Mouse (Mus musculus): ENCODE results near the gene Rassf4. TPM values are rescaled to one million over a fixed set of nuclear protein-coding genes. Genes with fewer than 3 reads are reported as not detected.

The Rassf4 gene
- polyA plus RNA-seq, 1 experiment from 2014 or later = 12.8 TPM

DNA sequence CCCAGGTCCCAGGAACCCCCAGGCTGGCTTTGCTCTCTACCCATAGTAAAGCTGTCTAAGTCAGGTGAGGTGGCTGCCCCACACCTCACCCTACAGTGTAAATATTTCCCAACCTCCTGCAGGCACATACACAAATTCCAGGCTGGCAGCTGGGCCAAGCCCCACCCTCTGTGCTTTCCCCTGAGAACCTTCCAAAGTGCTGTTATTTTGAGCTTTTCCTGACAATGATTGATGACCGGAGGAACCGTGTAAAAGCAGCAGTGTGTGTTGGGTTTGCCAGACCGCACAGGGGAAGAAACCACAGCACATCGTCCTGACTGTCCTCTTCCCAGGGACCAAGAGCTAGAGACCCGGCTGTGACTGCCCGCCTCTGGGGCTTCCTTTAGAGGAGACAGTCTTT is 23.3 kb downstream of the Rassf4 start, which contains the start of gene Depp1:
TSS of gene Depp1 (plus strand) at position 204 of the 400 bp plus-strand sequence.
- 83% methylated on average over 6 of the region's 6 CpGs for WGBS
- Histone ChIP-seq H3K4me3 (no peak within 1 kb of the TSS), H3K9ac (no peak within 1 kb of the TSS), H3K27ac (no peak within 1 kb of the TSS), H3K36me3 (ENCODE audit: poor library complexity, severe bottlenecking) (0 out of 2 replicates have a peak, but pooled peaks cover 5% of the 10 kb centered on the region), H3K27me3 (no peaks in the 10 kb centered on the region), H3K4me1 (no peaks in the 10 kb centered on the region), H3K9me3 (replicated peaks) (no peaks in the 10 kb centered on the region), H3K4me2 (no peak within 1 kb of the TSS)
- ATAC-seq = no peak

DNA sequence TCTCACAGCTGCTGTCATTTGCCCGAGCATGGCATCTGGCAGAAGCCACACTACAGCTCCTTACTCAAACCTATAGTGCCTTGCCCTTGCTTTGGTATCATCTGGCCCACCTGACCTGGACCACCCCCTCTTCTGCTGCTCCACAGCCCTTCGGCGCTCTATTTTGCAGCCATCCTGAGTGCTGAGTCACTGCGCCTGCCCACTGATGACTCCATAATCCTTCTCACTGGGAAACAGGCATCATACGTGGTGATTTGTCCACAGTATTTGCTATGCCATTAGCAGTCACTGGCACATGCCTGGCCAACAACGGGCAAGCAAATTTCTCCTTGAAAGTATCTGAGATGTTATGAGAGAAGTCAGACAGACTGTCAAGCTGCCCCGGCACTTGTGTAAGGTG is 23.9 kb downstream of the Rassf4 start:
- WGBS = 92% methylated on average over 7 of the region's 7 CpGs
- Histone ChIP-seq H3K4me3 (no peak overlapping the region), H3K9ac (no peak overlapping the region), H3K27ac (no peak overlapping the region), H3K9me3 (replicated peaks) (no peaks in the 10 kb centered on the region), H3K4me1 (no peaks in the 10 kb centered on the region), H3K4me2 (no peak overlapping the region), H3K36me3 (ENCODE audit: poor library complexity, severe bottlenecking) (0 out of 2 replicates have a peak, but pooled peaks cover 5% of the 10 kb centered on the region), H3K27me3 (no peaks in the 10 kb centered on the region)
- ATAC-seq = no peak

DNA sequence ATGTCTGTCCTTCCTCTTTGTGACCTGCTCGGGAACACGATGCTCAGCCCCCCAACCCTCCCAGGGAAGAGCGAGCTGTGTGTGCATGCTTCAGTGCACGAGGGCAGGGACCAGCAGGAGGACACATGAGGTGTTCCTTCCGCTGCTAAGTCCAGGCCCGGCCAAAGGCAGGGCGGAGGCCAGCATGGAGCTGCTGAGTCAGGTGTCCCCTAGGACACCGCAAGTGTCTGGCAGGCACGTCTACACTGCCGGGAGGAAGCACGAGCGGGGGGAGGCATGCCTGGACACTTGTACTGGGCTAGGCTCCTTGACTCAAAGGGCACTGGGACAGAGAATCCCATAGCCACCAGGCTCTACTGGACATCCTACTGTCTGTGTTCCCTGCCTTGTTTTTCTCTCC is 26.0 kb downstream of the Rassf4 start:
- Histone ChIP-seq H3K9me3 (replicated peaks) (no peaks in the 10 kb centered on the region), H3K27me3 (no peaks in the 10 kb centered on the region), H3K9ac (no peak overlapping the region), H3K36me3 (ENCODE audit: poor library complexity, severe bottlenecking) (0 out of 2 replicates have a peak, but pooled peaks cover 5% of the 10 kb centered on the region), H3K27ac (no peak overlapping the region), H3K4me2 (no peak overlapping the region), H3K4me3 (no peak overlapping the region), H3K4me1 (no peaks in the 10 kb centered on the region)
- no peak for ATAC-seq
- 78% methylated on average over 12 of the region's 12 CpGs for WGBS

DNA sequence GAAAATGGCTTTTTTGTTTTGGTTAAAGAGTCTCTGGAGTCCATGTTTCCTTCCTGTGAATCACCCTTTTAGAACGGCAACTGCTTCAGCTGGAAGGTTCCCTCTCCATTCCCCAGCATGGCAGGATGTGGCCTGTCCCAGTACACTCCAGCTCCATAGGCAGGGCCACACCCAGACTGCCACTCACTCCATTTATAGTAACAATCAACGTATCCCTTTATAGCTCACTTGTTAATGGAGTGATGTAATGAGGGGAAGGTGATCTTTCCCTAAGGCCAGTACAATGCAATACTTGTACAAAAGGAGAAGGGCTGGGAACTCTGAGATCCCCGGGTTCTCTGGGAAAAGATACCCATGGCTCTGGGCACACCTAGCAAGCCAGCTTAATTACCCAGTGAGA is 29.4 kb downstream of the Rassf4 start:
- no peak overlapping the region for H3K4me2 ChIP-seq
- H3K27me3 ChIP-seq = no peaks in the 10 kb centered on the region
- H3K27ac ChIP-seq = no peak overlapping the region
- 61% methylated on average over 3 of the region's 3 CpGs for WGBS
- H3K9me3 ChIP-seq (replicated peaks) = no peaks in the 10 kb centered on the region
- no peak overlapping the region for H3K9ac ChIP-seq
- no peaks in the 10 kb centered on the region for H3K4me1 ChIP-seq
- H3K36me3 ChIP-seq (ENCODE audit: poor library complexity, severe bottlenecking) = 0 out of 2 replicates have a peak, but pooled peaks cover 5% of the 10 kb centered on the region
- ATAC-seq = no peak
- no peak overlapping the region for H3K4me3 ChIP-seq

DNA sequence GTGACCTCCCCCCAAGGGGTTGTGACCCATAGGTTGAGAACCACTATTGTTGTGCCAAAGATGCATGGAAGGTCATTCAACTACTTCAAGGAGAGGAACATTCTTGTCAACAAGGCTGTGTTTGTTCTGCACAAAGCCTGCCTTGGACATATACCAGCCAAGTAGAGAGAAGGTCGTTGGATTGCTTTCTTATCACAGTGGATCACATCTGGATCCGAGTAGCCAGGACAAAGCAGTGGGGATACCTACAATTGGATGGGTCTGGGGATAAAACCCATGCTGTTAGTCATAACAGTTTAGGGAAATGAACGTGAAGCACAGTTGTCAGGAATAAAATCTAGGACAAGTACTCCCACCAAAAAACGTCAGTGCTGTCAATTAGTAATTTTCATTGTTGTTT is 29.9 kb downstream of the Rassf4 start:
- Histone ChIP-seq H3K9me3 (replicated peaks) (no peaks in the 10 kb centered on the region), H3K27me3 (no peaks in the 10 kb centered on the region), H3K4me3 (no peak overlapping the region), H3K9ac (no peak overlapping the region), H3K36me3 (ENCODE audit: poor library complexity, severe bottlenecking) (0 out of 2 replicates have a peak, but pooled peaks cover 5% of the 10 kb centered on the region), H3K4me2 (no peak overlapping the region), H3K4me1 (no peaks in the 10 kb centered on the region), H3K27ac (no peak overlapping the region)
- ATAC-seq = no peak
- 72% methylated on average over 4 of the region's 4 CpGs for WGBS

DNA sequence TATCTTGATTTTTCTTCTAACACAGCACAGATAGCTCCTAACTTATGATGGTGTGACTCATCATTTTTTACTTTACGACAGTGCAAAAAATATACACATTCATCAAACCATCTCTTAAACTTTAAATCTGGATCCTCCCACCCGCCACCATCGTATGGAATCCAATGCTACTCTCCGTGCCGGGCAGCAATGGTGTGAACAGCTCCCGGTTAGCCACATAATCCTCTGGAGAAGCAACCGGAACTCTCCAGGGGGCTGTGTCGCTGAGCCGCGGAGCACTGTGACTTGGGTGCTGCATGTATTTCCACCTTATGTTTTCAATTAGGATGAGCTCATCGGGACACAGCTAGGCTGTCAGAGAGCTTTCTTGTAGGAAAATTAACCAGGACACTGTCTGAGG is 30.8 kb downstream of the Rassf4 start:
- no peaks in the 10 kb centered on the region for H3K9me3 ChIP-seq (replicated peaks)
- no peak overlapping the region for H3K4me3 ChIP-seq
- no peak for ATAC-seq
- no peak overlapping the region for H3K4me2 ChIP-seq
- H3K36me3 ChIP-seq (ENCODE audit: poor library complexity, severe bottlenecking) = 0 out of 2 replicates have a peak, but pooled peaks cover 5% of the 10 kb centered on the region
- no peak overlapping the region for H3K9ac ChIP-seq
- no peak overlapping the region for H3K27ac ChIP-seq
- WGBS = 92% methylated on average over 11 of the region's 11 CpGs
- H3K27me3 ChIP-seq = no peaks in the 10 kb centered on the region
- no peaks in the 10 kb centered on the region for H3K4me1 ChIP-seq

DNA sequence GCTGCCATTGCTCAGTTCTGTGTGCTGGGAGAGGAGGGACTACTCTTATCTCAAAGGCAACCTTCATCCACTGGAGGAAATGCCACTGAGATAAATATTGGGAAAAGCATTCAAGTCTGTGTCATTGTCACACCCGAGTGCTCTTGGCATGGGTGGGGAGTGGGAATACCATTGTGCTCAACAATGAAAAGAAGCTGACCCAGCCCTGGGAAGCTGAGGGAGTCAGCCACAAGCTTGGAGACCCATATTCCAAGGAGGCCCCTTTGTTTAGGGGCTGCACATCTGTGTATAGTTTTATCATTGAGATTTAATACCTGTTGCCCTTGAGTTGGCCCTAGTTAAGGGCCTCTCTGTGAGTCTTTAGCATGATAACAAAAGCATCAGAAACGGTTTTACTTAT is 34.1 kb downstream of the Rassf4 start:
- Histone ChIP-seq H3K36me3 (ENCODE audit: poor library complexity, severe bottlenecking) (no peaks in the 10 kb centered on the region), H3K9ac (no peak overlapping the region), H3K4me1 (no peaks in the 10 kb centered on the region), H3K9me3 (replicated peaks) (no peaks in the 10 kb centered on the region), H3K4me3 (no peak overlapping the region), H3K4me2 (no peak overlapping the region), H3K27me3 (no peaks in the 10 kb centered on the region), H3K27ac (no peak overlapping the region)
- ATAC-seq = no peak
- 57% methylated on average over 2 of the region's 2 CpGs for WGBS

DNA sequence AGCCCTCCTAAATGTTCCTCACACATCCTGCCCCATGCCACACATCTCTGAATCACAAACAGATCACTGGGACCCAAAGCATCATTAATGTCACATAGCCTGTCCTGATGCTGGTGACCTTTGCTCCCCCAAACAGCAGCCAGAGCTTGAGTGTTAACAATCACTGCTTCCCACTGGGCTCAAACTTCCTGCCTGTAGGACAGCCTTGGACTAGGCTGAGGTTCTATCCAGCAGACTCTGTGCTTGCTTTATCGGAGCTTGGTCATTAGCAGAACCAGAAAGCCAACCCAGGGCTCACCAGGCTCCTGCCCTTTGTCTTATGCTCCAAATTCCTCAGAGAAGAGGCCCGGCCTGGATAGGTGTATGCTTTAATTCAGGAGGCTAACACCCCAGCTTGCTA is 34.9 kb downstream of the Rassf4 start:
- H3K36me3 ChIP-seq (ENCODE audit: poor library complexity, severe bottlenecking) = no peaks in the 10 kb centered on the region
- no peak overlapping the region for H3K4me2 ChIP-seq
- no peak overlapping the region for H3K4me3 ChIP-seq
- H3K4me1 ChIP-seq = no peaks in the 10 kb centered on the region
- no peaks in the 10 kb centered on the region for H3K9me3 ChIP-seq (replicated peaks)
- H3K9ac ChIP-seq = no peak overlapping the region
- 78% methylated on average over 2 of the region's 2 CpGs for WGBS
- no peak overlapping the region for H3K27ac ChIP-seq
- no peaks in the 10 kb centered on the region for H3K27me3 ChIP-seq
- no peak for ATAC-seq

DNA sequence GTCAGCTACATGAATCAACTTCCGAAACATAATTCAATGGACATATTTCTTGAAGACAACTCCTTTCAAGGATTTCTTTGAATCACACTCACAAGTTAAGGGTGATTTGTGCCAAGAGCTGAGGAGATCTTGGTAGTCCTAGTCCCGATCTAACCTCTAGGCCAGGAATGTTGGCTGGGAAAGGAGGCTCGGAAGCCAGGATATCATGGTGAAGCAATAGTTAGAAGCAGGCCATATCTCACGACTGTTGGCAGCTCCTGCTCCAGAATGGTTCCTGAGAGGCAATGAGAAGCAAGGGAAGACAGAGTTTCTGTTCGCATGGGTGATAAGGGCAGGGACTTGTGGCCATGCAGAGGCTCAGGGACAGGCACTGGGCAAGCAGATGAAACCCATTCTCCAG is 36.3 kb downstream of the Rassf4 start:
- Histone ChIP-seq H3K4me2 (no peak overlapping the region), H3K9ac (no peak overlapping the region), H3K27ac (no peak overlapping the region), H3K9me3 (replicated peaks) (no peaks in the 10 kb centered on the region), H3K4me3 (no peak overlapping the region), H3K36me3 (ENCODE audit: poor library complexity, severe bottlenecking) (no peaks in the 10 kb centered on the region), H3K27me3 (no peaks in the 10 kb centered on the region), H3K4me1 (no peaks in the 10 kb centered on the region)
- ATAC-seq = no peak
- WGBS = 90% methylated on average over 5 of the region's 5 CpGs

DNA sequence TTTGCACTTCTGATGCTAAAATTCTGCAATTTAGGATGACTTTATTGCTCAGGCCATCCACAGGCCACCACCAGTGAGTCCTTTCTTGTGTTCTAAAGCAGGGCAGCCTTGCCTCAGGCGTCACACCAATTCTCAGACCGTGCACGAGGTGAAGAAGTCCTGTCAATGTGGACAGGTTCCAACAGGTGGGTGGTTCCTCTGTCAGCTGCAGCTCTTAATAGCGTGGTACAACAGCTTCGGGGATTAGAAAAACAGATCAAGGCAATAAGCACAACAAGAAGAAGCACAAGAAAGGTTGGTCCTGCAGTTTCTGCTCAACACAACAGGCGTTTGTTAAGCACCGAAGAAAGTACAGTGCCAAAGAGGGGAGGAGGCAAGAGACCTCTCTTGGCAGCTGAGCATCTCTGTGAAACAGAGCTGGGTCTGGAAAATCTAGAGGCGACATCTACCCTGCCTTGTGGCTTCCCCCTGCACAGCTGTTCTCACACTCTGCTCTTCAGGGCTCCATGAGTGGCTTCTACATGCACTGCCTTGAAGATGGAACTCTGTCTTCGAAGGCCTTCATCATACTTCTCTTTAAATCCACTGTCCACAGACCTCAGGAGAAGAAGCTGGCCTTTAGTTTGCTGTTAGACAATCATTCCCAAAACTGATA is 37.0 kb downstream of the Rassf4 start:
- Histone ChIP-seq H3K9ac (no peak overlapping the region), H3K27ac (no peak overlapping the region), H3K4me1 (no peaks in the 10 kb centered on the region), H3K4me2 (no peak overlapping the region), H3K9me3 (replicated peaks) (no peaks in the 10 kb centered on the region), H3K36me3 (ENCODE audit: poor library complexity, severe bottlenecking) (no peaks in the 10 kb centered on the region), H3K4me3 (no peak overlapping the region), H3K27me3 (no peaks in the 10 kb centered on the region)
- WGBS = 88% methylated on average over 9 of the region's 9 CpGs
- no peak for ATAC-seq

DNA sequence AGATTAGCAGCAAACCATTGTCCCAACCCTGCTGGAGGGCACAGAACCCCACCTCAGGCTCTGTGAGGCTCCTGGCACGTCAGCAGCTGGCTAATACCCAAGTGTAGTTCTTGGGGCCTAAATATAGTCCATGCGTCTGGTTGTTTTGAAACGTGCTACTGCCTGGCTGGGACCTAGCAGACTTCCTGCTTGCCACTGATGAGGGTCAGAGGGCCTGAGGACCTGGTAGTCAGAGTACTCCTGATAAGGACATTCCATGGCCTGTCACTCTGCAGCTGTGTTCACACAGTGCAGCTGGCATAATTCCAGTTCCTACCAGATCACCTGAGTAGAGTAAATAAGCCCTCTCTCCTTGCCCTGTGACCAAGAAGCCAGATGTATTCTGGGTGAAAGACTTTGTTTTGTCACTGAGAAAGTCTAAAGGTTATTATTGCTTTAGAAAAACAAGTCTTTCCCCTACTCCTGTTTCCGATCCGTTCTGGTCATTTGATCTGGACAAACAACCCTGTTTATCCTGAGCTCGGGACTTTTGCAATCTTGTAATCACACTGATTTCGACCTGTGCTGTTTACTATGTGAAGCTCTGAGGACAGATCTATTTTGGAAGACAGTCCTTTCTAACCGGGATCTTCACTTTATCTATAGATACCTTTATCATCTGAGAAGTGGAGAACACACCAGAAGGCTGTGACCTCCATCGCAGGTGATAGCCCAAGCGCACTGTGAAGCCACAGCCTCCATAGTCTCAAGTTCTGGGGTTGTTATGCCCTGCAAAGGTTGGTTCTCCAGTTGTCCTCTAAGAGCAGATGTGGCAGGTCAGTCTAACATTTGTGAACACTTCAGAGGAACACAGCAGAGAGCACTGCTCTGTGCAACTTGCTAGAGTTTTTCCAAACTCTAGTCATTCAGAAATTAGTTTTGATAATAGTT is 38.2 kb downstream of the Rassf4 start:
- no peaks in the 10 kb centered on the region for H3K9me3 ChIP-seq (replicated peaks)
- no peak for ATAC-seq
- 76% methylated on average over 10 of the region's 10 CpGs for WGBS
- H3K27me3 ChIP-seq = no peaks in the 10 kb centered on the region
- no peaks in the 10 kb centered on the region for H3K4me1 ChIP-seq
- H3K4me2 ChIP-seq = no peak overlapping the region
- H3K4me3 ChIP-seq = no peak overlapping the region
- H3K9ac ChIP-seq = no peak overlapping the region
- H3K27ac ChIP-seq = no peak overlapping the region
- no peaks in the 10 kb centered on the region for H3K36me3 ChIP-seq (ENCODE audit: poor library complexity, severe bottlenecking)
